Mouse (Mus musculus) layer of hippocampus, postnatal 36 days (tissue): ENCODE data around the gene Olfr741. TPM values are rescaled to one million over a fixed set of nuclear protein-coding genes. Genes with fewer than 3 reads are reported as not detected.

Experiments used
- DNase-seq, 2 experiments: peaks; one replicate each; pipeline ENCODE4 v3.0.0; 2022
- total RNA-seq, 2 experiments: library from RNA; stranded (reverse); gene quantifications; 2 replicates each; pipeline ENCODE4 v1.2.3; 2021

Gene Olfr741
- total RNA-seq = not detected

DNA sequence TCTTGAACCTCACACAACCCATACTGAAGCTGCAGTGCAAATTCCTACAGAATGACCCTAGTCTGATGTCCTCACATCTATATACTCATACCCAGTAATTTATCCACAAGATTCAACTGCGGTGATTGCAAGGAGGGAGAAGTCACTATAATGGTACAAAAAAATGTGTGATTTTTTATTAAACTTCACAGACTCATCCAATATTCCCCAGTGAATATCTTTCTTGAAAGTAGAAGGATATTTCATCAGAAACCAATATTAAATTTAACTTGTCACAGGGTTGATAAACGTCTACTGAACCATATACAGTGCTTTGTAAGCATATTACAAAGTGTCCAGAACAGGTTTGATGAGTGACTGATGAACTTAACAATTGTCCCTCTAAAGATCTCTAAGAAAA, at the start of gene Olfr741:
Gene Olfr741 (plus strand): TSS at position 301 of the 400 bp plus-strand sequence.
- no peak for DNase-seq

DNA sequence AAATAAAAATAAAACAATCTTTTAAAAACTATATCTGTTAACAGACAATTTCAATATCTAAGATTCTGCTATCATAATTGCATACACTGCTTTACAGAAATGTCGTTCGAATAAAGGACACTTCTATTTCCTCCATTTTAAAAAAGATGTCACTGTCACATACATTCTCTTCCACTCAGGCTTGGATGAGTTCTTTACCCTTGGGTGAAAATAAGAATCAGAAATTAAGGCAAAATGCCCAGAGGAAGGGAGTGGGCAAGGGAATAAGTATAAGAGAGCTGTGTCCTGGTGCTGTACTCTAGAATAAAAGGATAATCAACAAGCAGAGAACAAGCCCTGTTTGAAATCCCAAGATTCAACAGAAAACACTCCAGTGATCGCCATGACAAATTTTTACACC, 27.3 kb upstream of the Olfr741 start, which contains the start of gene Olfr740:
Gene Olfr740 (plus strand): TSS at position 301 of the 400 bp plus-strand sequence.
- no peak for DNase-seq

DNA sequence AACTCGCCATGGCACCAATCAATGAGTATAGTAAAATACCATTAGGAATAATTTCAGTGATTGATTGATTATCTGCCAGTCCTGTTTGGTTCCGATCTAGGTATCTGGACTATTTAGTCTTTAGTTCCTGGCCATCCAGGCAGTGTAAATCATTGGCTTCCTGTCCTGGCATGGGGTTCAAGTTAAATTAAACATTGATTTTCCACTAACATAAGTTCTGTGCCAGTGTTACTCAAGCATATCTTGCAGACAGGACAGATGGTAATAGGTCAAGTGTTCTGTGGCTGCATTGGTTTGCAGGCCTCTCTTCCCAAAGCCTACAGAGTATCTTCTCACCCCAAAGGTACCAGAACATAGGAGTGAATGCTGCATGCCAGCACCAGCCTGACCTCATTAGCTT, 5.9 kb downstream of the Olfr741 start:
- no peak for DNase-seq

DNA sequence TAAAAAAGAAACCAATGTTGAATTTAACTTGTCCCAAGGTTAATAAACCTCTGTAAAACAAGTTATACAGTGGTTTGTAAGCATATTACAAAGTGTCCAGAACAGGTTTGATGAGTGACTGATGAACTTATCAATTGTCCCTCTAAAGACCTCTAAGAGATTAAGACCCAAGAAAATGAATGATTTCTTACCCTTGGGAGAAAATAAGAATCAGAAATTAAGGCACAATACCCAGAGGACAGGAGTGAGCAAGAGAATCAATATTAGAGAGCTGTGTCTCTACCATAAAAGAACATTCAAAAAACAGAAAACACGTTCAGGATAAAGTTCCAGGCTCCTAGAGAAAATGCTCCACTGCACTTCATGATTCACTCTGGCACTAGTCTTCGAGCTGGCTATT, 30.8 kb downstream of the Olfr741 start, which contains the start of gene Olfr742:
Gene Olfr742 (plus strand): TSS at position 301 of the 400 bp plus-strand sequence.
- DNase-seq = no peak

- no peak for DNase-seq
Measured at GRCm38 (mm10) chr14:50521539-50521938, 49.0 kb downstream of the Olfr741 start, which contains the start of gene Olfr743. Gene Olfr743, plus strand, starts transcription at chr14:50521839.

Other genes starting within 250 kb of the Olfr741 start
- not detected for gene Olfr731, start 230.9 kb upstream of the Olfr741 start, total RNA-seq
- gene Olfr732, start 188.5 kb upstream of the Olfr741 start, total RNA-seq = not detected
- not detected for gene Olfr733, start 171.2 kb upstream of the Olfr741 start, total RNA-seq
- not detected for gene Olfr734, start 146.0 kb upstream of the Olfr741 start, total RNA-seq
- not detected for gene Olfr735, start 123.9 kb upstream of the Olfr741 start, total RNA-seq
- gene Tlr11, start 114.8 kb upstream of the Olfr741 start, total RNA-seq = not detected
- not detected for gene Olfr736, start 91.6 kb upstream of the Olfr741 start, total RNA-seq
- gene Olfr738, start 65.2 kb upstream of the Olfr741 start, total RNA-seq = not detected
- not detected for gene Olfr739, start 54.1 kb upstream of the Olfr741 start, total RNA-seq
- not detected for gene Olfr740, start 27.2 kb upstream of the Olfr741 start, total RNA-seq
- gene Olfr742, start 30.9 kb downstream of the Olfr741 start, total RNA-seq = not detected
- gene Olfr743, start 49.1 kb downstream of the Olfr741 start, total RNA-seq = not detected
- not detected for gene Olfr744, start 142.1 kb downstream of the Olfr741 start, total RNA-seq
- gene Olfr745, start 166.7 kb downstream of the Olfr741 start, total RNA-seq = not detected
- not detected for gene Olfr746, start 174.3 kb downstream of the Olfr741 start, total RNA-seq
- gene Olfr747, start 220.5 kb downstream of the Olfr741 start, total RNA-seq = not detected
- not detected for gene Olfr748, start 234.6 kb downstream of the Olfr741 start, total RNA-seq